Mouse (Mus musculus) kidney, postnatal 36 days (tissue): Measurements from ENCODE around the gene Col12a1.

Experiments
- DNase-seq, 2 experiments: peaks; one replicate each; pipeline ENCODE4 v3.0.0; 2021 to 2022; ENCODE audit warnings: mixed read lengths in 2 of 2

Gene Col12a1

DNA sequence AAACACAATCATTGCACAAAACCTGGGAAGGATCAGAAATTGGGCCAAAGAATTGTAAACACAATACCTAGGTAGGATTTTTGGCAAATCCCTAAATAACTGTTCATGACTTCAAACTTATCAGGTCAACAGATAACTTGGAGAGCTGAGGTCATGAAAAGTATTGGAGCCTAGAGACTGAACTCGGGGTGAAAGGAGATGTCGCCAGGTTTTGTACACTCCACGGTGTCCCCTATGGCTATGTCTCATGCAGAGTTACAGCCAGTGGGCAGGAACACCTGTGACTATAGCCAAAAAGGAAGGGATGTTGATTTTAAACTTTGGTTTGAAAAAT lies 118.4 kb downstream of the Col12a1 start:
- DNase-seq, result no peak

DNA sequence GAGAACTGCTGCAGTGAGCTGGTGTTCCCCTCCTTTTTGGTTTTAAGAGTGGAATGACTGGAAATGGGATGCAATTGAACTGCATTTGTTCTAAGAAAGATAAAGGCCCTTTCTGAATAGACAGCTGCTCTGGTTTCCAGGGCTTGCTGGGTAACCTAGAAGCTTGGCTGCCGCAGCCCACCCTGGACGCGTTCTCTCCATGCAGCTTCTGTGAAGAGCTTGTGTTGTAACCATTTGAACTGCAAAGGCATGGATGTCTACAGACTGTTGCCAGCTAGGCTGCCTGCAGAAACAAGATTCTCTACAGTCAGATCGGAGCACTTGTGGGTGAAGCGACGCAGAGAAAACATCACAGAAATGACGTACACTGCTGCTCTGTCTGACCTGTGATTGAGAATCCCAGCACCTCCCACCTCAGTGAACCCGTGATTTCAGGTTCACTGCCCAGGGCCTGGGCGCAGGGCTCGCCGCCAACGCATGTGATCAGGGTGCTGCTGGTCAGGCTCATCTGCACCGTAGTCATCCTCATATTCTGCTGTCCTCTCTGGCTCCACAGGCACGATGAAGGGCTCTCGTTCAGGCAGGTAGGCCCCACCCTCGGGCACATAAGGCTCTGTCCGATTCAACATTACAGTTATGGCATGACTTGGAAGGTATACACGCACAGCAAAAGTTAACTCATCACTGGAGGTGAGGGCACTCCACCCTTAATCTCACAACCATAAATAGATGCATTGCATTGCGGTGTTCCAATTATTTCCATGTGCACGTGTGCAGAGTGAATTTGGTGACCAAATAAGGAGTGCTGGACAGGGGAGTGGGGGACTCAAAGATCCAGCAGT lies 119.0 kb downstream of the Col12a1 start:
- DNase-seq, result peak; percentile 88

DNA sequence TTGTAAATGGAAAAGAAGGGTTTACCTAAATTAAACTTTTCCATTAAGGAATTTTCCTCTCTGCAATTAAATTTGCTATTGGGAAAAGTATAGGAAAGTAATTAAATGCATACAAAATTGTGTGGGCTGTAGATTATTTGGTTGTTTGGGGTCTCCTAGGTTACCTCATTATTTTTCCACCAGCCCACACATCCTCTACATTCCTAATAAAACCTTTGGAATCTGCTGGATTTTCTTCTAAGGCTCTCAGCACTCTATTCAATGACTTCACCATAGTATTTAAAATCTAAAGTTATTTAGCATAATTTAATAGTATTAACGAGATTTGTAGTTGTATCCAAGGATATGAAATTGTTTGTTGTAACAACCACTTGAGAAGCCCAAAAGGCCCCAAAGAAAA lies 120.1 kb downstream of the Col12a1 start:
- no peak for DNase-seq

DNA sequence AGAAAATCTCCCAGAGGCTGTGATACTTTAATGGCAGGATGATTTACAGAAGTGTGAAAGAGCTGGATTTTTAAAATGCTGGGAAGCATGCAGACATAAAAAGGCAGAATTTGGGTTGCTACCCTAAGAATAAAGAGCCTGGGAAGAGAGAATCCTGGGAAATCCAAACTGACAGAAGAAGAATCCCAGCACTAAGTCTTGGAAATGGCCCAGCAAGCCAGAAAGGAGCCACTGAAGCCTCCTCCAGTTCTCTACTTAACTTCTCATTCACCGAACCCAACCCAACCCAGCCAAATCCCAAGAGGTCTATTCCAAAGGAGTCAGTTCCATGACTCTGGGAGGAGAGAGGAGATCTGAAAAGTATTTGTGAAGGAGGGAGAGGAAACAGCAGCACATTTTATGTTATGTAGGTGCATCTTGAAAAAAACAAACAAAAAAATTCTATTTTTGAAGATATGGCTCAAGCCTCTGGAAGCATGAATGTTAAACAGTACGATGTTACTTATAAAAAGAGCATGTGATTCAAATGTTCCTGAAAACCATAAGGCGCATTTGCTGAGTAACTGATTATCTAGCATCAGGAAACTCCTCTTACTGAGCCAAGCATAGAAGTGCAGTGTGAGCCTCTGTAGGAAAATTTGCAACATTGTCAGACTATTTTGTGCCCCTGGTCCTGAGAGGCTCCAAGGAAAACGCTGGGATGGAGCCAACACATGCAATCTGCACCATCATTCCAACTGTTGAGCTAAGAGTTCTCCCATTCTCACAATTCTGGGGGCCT lies 132.0 kb downstream of the Col12a1 start:
- no peak for DNase-seq

DNA sequence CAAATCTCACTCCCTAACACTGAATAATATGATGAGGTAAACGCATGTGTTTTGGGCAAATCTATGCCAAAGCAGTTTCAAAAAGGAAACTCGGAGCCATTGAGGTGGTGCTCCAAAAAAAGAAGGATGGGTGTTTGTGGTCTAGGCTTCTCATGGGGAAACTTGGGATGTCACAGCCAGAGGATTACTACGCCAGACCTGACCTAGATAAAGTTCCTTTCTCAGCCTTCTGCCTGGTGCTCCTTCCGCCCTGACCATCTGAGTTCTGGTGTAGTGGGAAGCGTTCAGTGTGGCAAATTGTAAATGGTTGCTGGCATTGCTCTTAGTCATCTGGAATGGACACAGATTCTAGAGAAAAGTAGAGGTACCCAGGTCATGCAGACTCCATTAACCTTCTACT lies 151.8 kb downstream of the Col12a1 start:
- DNase-seq, result no peak

DNA sequence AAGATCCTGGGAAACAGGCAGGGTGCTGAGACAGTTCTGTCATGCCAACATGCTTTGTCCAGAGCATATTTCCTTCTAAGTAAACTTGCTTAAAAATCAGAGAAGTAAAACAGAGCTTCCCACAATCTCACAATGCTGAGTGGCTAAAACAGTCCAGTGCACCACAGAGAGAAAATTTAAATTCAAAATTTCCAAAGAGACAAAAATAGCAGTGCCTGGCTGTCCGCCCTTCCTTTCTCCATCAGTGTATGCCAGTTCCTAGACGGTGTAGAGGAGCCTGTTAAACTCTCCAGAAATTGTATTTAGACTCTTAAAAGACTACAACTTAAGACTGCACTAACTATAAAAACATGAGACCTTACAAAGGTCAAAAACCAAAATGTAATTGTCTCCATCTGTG lies 165.3 kb downstream of the Col12a1 start:
- no peak for DNase-seq
